Mouse (Mus musculus): Measurements from ENCODE around the gene Nqo2. TPM values are rescaled to one million over a fixed set of nuclear protein-coding genes. Genes with fewer than 3 reads are reported as not detected.

Nqo2 gene
- total RNA-seq, 1 experiment, result 12.2 TPM

DNA sequence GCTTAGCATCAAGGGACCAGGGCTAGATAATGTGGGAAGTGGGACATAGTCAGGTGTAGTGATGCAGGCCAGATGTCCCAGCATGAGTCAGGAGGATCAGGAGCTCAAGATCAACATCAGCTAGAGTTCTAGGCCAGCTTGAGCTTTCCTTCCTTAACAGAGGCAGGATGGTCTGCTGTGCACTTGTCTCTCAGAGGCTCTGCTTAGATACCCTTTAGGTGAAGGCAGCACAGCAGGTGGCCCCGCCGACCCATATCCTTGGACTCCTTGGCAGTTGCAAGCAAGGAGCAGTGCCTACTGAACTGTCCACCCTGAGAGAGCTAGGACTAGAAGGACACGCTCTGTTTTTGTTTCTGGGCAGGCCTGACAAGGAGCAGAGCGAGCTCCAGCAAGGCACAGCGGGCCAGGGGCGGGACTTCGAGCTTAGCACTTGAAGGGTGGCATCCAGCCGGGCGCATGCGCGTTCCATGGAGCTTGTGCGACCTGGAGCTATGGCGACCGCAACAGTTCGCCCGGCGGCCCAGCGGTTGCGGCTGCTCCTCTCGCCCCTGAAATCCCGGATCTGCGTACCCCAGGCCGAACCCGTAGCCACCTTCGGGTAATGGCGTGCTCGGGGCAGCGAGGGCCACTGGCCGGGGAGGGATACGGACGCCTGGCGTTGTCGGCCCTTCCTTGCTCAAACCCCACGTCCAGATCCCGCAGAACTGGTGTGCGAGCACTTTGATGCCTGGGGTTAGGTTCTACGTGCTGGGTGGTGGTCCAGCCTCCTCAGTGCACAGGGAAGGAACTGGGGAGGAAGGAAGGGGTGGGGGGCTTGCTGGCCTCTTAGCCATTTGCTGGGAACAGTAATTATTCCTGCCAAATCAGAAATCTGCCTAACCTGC is 72.9 kb downstream of the Nqo2 start, which contains the start of gene Bphl:
Gene Bphl (plus strand): TSS at position 426 of the 884 bp plus-strand sequence.
- TF ChIP-seq ZNF384 (IDR thresholded peaks at IDR 0.05; ENCODE audit: low read depth, low read length) (no peak), ZC3H11A (IDR thresholded peaks at IDR 0.05; ENCODE audit: borderline replicate concordance, low read depth, low read length) (no peak), MAFK (IDR thresholded peaks at IDR 0.05; ENCODE audit: insufficient read depth, low read depth, low read length) (no peak), HCFC1 (IDR thresholded peaks at IDR 0.05; ENCODE audit: borderline replicate concordance, insufficient read depth, low read length) (no peak), CHD2 (IDR thresholded peaks at IDR 0.05; ENCODE audit: low read depth, low read length) (no peak)
- peak within 1 kb of the TSS; percentile 86 to 94 for H3K4me3 ChIP-seq (ENCODE audit: insufficient read depth in 1 of 2, low read depth in 1 of 2, low read length in 2 of 2, poor library complexity in 1 of 2, severe bottlenecking in 1 of 2)
- peaks cover 7% of the 10 kb centered on the region; the same call in 1 of the 2 replicates for H3K36me3 ChIP-seq (ENCODE audit: control insufficient read depth, insufficient read depth, low read length, poor library complexity, severe bottlenecking)
- peak; percentile 91 for DNase-seq (ENCODE audit: low read depth, low spot score)
- no peak within 1 kb of the TSS; the same call in 1 of the 2 replicates for H3K27ac ChIP-seq (ENCODE audit: insufficient read depth, low read depth, low read length, poor library complexity, severe bottlenecking)
- no peaks in the 10 kb centered on the region for H3K9me3 ChIP-seq (ENCODE audit: control insufficient read depth, insufficient read depth, low read depth, low read length)
- in situ Hi-C loops (cut with MboI; ENCODE audit: low sequenced_read_pairs in 2 of 2, unreplicated experiment in 2 of 2), result no loop called here
- H3K9ac ChIP-seq (ENCODE audit: insufficient read depth, low read depth, low read length, poor library complexity, severe bottlenecking), result peak within 1 kb of the TSS; percentile 88
- H3K4me1 ChIP-seq (ENCODE audit: control insufficient read depth in 2 of 2, insufficient read depth in 2 of 2, low read length in 2 of 2, poor library complexity in 1 of 2), result peaks cover 4% of the 10 kb centered on the region in 2 experiments; a peak in 1 of 4 replicates

- in situ Hi-C loops (cut with MboI; ENCODE audit: low sequenced_read_pairs in 2 of 2, unreplicated experiment in 2 of 2), result no loop called here
- Histone ChIP-seq H3K27ac (ENCODE audit: insufficient read depth, low read depth, low read length, poor library complexity, severe bottlenecking) (no peak overlapping the region), H3K9ac (ENCODE audit: insufficient read depth, low read depth, low read length, poor library complexity, severe bottlenecking) (peak overlapping the region; percentile 88), H3K4me3 (ENCODE audit: insufficient read depth in 1 of 2, low read depth in 1 of 2, low read length in 2 of 2, poor library complexity in 1 of 2, severe bottlenecking in 1 of 2) (peak overlapping the region; percentile 86 to 94), H3K36me3 (ENCODE audit: control insufficient read depth, insufficient read depth, low read length, poor library complexity, severe bottlenecking) (0 out of 2 replicates have a peak, but pooled peaks cover 4% of the 10 kb centered on the region), H3K9me3 (ENCODE audit: control insufficient read depth, insufficient read depth, low read depth, low read length) (no peaks in the 10 kb centered on the region), H3K4me1 (ENCODE audit: control insufficient read depth in 2 of 2, insufficient read depth in 2 of 2, low read length in 2 of 2, poor library complexity in 1 of 2) (peaks cover 4% of the 10 kb centered on the region in 2 experiments; a peak in 1 of 4 replicates)
- TF ChIP-seq CHD2 (IDR thresholded peaks at IDR 0.05; ENCODE audit: low read depth, low read length), result no peak
- no peak for TF ChIP-seq ZNF384 (IDR thresholded peaks at IDR 0.05; ENCODE audit: low read depth, low read length)
- TF ChIP-seq HCFC1 (IDR thresholded peaks at IDR 0.05; ENCODE audit: borderline replicate concordance, insufficient read depth, low read length), result no peak
- TF ChIP-seq MAFK (IDR thresholded peaks at IDR 0.05; ENCODE audit: insufficient read depth, low read depth, low read length), result no peak
- no peak for TF ChIP-seq ZC3H11A (IDR thresholded peaks at IDR 0.05; ENCODE audit: borderline replicate concordance, low read depth, low read length)
- DNase-seq (ENCODE audit: low read depth, low spot score), result no peak
Observed at GRCm38 (mm10) chr13:34038056-34038432, 73.6 kb downstream of the Nqo2 start.

Other genes with a start within 250 kb of the Nqo2 start
- gene Serpinb6e, start 121.3 kb upstream of the Nqo2 start, total RNA-seq (2012; rRNA removed), result not detected in 2 replicates
- gene Serpinb6c, start 59.0 kb upstream of the Nqo2 start, total RNA-seq (2012; rRNA removed), result 3.7 and 7.1 TPM in 2 replicates
- 7.7 and 10.0 TPM in 2 replicates for gene Ripk1, start 37.7 kb downstream of the Nqo2 start, total RNA-seq (2012; rRNA removed)
- gene Serpinb6a, start 38.1 kb downstream of the Nqo2 start, total RNA-seq (2012; rRNA removed), result 41.7 and 57.2 TPM in 2 replicates
- 9.6 and 10.5 TPM in 2 replicates for gene Bphl, start 72.9 kb downstream of the Nqo2 start, total RNA-seq (2012; rRNA removed)
- gene Tubb2a, start 113.3 kb downstream of the Nqo2 start, total RNA-seq (2012; rRNA removed), result 35.6 and 62.2 TPM in 2 replicates
- 122 and 139 TPM in 2 replicates for gene Tubb2b, start 165.8 kb downstream of the Nqo2 start, total RNA-seq (2012; rRNA removed)
- 80.1 and 99.8 TPM in 2 replicates for gene Psmg4, start 198.3 kb downstream of the Nqo2 start, total RNA-seq (2012; rRNA removed)